Mouse (Mus musculus): ENCODE data around the gene Scd2.

DNA sequence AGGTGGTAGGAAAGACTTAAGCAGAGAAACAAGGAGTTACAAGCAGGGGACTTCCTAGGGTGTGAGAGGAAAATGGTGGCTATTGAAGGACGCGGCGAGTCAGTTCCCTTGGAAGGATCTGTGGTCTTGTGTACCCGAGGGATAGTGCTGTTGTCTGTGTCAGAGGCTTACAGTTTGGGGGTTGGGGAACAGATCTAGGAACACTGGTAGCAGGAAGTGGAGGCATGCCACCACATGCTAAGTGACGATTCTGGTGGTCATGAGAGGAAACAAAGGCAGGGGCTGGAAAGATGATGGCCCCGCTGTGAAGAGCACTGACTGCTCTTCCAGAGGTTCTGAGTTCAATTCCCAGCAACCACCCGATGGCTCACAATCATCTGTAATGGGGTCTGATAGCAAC, 7.0 kb downstream of the Scd2 start:
- TF ChIP-seq CTCF (IDR thresholded peaks at IDR 0.05; ENCODE audit: control insufficient read depth, insufficient read depth, insufficient replicate concordance, low read depth, low read length) (no peak), POLR2A (IDR thresholded peaks at IDR 0.05; ENCODE audit: control insufficient read depth, low read depth, low read length) (no peak)

All from testis, adult 2 months (tissue).